Mouse (Mus musculus) Muller cell, postnatal 12 days (primary cell): ENCODE data around the gene Bri3bp.
"Not testable (repeated sequence)": the region's sequence is repeated elsewhere in the genome, so short reads cannot be mapped to it uniquely, and the experiment has no call there.

Experiments used
- DNase-seq: peaks from one replicate; pipeline ENCODE4 v3.0.0-alpha.2; 2015; ENCODE audit errors: inconsistent ontology term

Gene Bri3bp

DNA sequence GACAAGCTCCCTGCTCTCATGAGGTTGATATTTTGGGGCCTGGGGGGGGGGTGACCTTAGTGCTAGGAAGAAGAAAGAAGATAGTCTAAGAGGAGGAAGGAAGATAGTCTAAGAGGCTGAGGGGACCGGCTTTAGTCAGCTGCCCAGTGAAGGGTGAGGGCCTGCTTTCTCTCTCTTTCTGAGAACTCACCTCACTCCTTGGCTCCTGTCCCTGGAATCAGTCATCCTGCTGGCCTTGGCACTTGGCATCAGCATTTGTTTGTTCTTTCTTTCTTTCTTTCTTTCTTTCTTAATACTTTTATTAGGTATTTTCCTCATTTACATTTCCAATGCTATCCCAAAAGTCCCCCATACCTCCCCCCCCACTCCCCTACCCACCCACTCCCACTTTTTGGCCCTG is 44.7 kb downstream of the Bri3bp start:
- DNase-seq: no peak

GRCm38 (mm10) chr5:125487375-125488115 is 46.2 kb downstream of the Bri3bp start:
- peak; percentile 46 for DNase-seq

DNA sequence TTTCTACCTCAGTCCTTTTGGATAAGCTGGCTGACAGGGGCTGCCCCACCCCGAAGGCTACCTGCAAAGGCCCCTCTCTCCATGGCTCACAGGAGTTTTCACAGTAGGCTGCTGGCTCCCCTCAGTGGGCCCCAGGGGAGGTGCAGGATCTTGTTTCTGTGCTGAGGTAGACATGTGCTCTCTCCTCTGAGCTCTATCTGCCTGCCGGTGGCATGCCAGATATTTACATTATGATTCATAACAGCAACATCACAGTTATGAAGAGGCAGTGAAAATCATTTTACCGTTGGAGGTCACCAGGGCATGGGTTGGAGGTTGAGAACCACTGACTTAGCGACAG is 46.7 kb downstream of the Bri3bp start:
- peak; percentile 50 for DNase-seq

DNA sequence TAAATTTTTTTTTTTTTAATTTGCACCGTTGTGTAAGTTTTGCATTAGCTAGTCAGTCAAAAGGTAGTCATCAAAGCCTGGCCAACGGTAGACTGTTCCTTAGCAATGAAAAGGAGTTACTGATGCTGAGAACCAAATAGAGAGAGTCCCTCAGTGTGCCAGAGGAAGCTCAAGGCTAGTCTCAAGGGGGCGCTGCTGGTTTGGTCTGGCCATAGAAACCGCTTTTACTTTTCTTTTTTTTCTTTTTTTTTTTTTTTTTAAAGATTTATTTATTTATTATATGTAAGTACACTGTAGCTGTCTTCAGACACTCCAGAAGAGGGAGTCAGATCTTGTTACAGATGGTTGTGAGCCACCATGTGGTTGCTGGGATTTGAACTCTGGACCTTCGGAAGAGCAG is 47.6 kb downstream of the Bri3bp start:
- DNase-seq: not testable (repeated sequence)

GRCm38 (mm10) chr5:125491107-125491506 is 49.7 kb downstream of the Bri3bp start:
- DNase-seq: no peak

- no peak for DNase-seq
Measured at GRCm38 (mm10) chr5:125492379-125493092, 51.2 kb downstream of the Bri3bp start.

- no peak for DNase-seq
Measured at GRCm38 (mm10) chr5:125493093-125493423, 51.7 kb downstream of the Bri3bp start.

DNA sequence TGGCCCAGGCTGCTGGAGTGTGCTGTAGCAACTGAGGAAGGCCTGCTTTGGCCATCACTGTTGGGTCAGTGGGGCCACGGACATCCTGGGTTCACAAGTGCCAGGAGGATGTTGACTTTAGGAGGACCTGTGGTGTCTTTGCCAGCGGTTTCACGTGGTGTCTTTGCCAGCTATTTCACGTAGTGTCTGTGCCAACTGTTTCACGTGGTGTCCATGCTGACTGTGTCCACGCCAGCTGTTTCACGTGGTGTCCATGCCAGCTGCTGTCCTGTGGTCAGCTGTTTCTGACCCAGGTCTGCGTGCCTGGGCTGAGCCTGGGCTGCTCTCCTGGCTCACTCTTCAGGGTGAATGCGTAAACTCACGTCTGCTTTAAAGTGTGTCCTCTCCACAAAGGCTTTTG is 54.3 kb downstream of the Bri3bp start:
- no peak for DNase-seq

GRCm38 (mm10) chr5:125497821-125498600 is 56.6 kb downstream of the Bri3bp start:
- DNase-seq: no peak

DNA sequence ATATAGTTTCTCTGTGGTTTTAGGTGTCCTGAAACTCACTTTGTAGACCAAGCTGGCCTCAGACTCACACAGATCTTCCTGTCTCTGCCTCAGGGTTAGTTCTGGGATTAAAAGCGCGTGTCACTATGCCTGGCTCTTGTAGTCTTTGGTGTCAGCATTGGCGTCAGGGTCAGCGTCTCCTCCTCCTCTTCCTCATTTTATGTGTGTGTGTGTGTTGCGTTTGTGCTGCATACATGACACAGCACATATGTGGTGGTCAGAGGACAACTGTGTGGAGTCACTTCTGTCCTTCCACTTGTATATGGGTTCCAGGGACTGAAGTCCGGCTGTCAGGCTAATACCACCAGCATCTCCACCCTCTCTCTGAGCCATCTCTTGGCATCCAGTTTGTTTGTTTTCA is 60.1 kb downstream of the Bri3bp start:
- DNase-seq: no peak

DNA sequence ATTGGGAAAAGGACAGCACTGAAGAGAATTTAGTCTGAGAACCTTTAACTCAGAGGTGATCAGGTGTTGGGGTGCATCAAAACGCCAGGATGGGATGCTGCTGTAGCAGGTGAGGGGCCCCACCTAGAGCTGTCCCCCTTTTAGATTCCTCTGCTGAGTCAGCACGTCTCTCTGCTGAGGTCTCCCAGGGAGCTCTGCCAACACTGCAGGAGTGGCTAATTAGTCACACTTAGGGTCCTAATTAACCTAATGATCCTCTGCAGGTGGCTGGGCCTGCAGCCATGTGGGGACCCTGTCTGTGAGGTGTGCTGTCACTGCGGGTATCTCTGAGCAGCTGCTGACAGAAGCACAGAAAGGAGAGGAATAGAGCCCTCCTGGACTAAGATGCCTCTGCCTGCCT is 60.8 kb downstream of the Bri3bp start:
- DNase-seq: no peak

GRCm38 (mm10) chr5:125503628-125504027 is 62.3 kb downstream of the Bri3bp start:
- no peak for DNase-seq

DNA sequence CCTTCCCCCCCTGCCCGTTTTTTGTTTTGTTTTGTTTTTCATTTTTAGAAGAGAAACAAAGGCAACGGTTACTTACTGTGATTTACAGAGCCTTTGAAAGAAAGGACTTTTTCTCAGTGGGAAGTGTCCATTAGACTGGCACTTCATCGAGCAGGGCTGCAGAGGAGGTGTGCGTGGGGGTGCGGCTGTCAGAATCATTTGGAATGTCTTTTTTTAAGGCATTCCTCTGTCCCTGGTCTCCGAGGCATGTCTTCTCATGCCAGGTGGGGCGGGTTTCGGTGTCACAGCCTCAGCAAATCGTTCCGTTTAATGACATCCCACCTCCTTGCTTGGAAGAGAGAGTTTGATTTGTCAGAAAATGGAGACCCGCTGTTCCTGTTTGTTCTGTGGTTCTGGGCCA is 63.3 kb downstream of the Bri3bp start:
- DNase-seq: no peak

DNA sequence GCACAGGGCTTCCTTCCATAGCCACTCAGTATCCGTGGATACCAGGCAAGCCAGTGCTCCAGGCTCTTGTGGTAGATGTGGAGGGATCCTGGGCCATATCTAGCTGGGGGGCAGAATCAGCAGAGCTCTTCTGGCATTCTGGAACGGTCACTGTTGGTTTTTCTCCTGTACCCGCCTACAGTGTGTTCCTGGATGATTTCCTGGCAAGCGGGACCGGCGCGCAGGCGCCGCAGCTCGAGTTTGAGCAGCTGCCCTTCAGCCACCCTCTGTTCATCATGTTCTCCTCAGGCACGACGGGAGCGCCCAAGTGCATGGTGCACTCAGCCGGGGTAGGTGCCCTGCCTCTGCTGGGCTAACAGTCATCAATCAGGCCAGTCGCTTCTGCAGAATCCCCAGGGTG is 64.6 kb downstream of the Bri3bp start:
- no peak for DNase-seq

DNA sequence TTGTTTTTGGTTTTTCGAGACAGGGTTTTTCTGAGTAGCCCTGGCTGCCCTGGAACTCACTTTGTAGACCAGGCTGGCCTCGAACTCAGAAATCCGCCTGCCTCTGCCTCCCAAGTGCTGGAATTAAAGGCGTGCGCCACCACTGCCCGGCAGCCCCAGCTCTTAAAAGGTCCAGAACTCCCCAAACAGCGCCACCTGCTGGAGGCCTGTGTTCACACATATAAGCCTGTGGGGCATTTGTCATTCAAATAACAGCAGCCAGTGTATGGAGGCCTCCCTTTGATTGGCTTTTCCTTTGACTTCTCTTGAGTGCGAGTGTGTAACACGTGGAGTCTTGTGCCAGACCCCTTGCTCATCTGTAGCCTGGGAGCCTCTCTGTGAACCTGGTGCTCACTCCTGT is 66.2 kb downstream of the Bri3bp start:
- no peak for DNase-seq

DNA sequence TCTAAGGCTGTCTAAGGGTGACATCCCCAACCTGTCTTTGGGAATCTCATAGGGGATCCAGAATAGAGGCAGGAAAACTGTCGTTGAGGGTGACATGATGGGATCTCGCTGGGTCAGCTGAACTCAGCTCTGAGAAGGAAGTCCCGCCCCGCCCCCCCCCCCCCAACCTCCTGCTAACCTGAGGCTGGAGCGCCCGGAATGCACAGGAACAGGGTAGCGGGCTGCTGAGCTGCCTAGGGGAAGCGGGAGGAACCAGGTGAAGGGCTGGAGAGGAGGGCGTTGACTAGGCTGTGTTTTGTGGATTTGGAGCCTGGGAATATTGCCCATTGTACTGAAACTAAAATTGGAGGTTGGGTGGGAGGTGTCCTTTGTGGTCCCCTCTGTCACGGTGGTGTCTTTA is 66.6 kb downstream of the Bri3bp start:
- DNase-seq: no peak

DNA sequence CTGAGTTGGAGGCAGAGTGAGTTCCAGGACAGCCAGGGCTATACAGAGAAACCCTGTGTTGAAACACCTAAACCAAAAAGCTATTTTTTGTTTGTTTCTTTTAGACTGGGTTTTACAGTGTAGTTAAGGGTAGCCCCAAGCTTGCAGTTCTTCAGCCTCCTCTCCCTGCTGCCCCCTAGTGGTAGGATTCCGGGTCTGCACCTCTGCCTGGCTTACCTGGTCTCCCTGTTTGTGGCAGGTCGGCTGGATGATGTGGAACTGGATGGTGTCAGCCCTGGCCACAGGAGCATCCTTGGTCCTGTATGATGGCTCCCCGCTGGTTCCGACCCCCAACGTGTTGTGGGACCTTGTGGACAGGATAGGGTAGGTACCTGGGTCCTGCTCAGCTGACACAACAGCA is 68.2 kb downstream of the Bri3bp start:
- DNase-seq: no peak
